Mouse (Mus musculus) neural tube, embryonic 15.5 days (tissue): ENCODE data around the gene Aldh1a2. TPM values are rescaled to one million over a fixed set of nuclear protein-coding genes. Genes with fewer than 3 reads are reported as not detected.

Source experiments
- ATAC-seq: fragments of 200-750 bp; cut with Nextera tagmentation; 2 replicates; pipeline ENCODE4 v1.8.0; 2017; ENCODE audit warnings: mild to moderate bottlenecking, moderate TSS enrichment, moderate library complexity; ENCODE audit not compliant: low FRiP score
- H3K27ac ChIP-seq: fragments of 300-500 bp; sonication (generic); replicated peaks from 2 replicates; pipeline ENCODE4 v1.5.1; 2015; ENCODE audit warnings: mild to moderate bottlenecking, inconsistent platforms
- H3K27me3 ChIP-seq: fragments of 300-500 bp; sonication (generic); replicated peaks from 2 replicates; pipeline ENCODE4 v1.6.1; 2015; ENCODE audit warnings: inconsistent platforms
- H3K36me3 ChIP-seq: fragments of 300-500 bp; sonication (generic); 2 replicates; pipeline ENCODE4 v1.6.1; 2015; ENCODE audit warnings: inconsistent platforms
- H3K4me1 ChIP-seq: fragments of 300-500 bp; sonication (generic); 2 replicates; pipeline ENCODE4 v1.6.1; 2015; ENCODE audit warnings: inconsistent platforms
- H3K4me2 ChIP-seq: fragments of 300-500 bp; sonication (generic); 2 replicates; pipeline ENCODE4 v1.6.1; 2015; ENCODE audit warnings: inconsistent platforms, mild to moderate bottlenecking, moderate library complexity
- H3K4me3 ChIP-seq: fragments of 300-500 bp; sonication (generic); replicated peaks from 2 replicates; pipeline ENCODE4 v1.5.1; 2015; ENCODE audit warnings: mild to moderate bottlenecking, inconsistent platforms
- H3K9ac ChIP-seq: fragments of 300-500 bp; sonication (generic); replicated peaks from 2 replicates; pipeline ENCODE4 v1.6.1; 2015; ENCODE audit warnings: mild to moderate bottlenecking, inconsistent platforms
- H3K9me3 ChIP-seq: fragments of 300-500 bp; sonication (generic); replicated peaks from 2 replicates; pipeline ENCODE4 v1.6.1; 2016; ENCODE audit warnings: inconsistent platforms
- WGBS: fragments of 180-500 bp; shearing (Covaris S2); methylation state at CpG from one replicate; pipeline ENCODE4 v1.1.7; 2015; ENCODE audit warnings: mixed read lengths; 5-methylcytosine and 5-hydroxymethylcytosine counted together
- polyA plus RNA-seq: library from polyadenylated mRNA; unstranded; fragments of >200 nt; fragmentation: Nextera tagmentation; extraction: Ambion mirVana; gene quantifications from 2 replicates; pipeline ENCODE4 v1.2.1, GENCODE M21; 2015

Aldh1a2 gene
- polyA plus RNA-seq, 1 experiment from 2014 or later, result 61.3 TPM

DNA sequence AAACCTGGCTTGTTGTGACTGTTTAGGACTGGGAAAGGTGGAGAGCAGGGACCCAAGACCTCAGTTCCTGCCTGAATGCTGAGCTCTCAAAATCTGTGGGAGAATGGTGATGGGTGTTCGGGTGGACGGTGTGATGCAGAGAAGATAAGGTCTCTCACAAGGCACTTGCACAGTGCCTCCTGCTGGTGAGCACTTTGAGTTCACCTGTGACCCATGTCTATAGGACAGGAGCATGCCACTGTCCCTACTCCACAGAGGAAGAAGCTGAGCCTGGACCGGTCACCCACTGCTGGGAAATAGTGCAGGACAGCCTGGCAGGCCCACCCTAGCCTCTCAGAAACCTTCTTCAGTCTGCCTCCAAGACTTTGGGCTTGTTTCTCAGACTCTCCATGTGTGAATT, 100.4 kb downstream of the Aldh1a2 start:
- no peak for ATAC-seq
- no peaks in the 10 kb centered on the region for H3K36me3 ChIP-seq
- H3K4me3 ChIP-seq, result no peak overlapping the region
- WGBS, result 90% methylated on average over 3 of the region's 3 CpGs
- no peaks in the 10 kb centered on the region for H3K27me3 ChIP-seq
- no peak overlapping the region for H3K9ac ChIP-seq
- H3K4me1 ChIP-seq, result no peaks in the 10 kb centered on the region
- H3K4me2 ChIP-seq, result no peak overlapping the region
- H3K9me3 ChIP-seq, result no peaks in the 10 kb centered on the region
- no peak overlapping the region for H3K27ac ChIP-seq

DNA sequence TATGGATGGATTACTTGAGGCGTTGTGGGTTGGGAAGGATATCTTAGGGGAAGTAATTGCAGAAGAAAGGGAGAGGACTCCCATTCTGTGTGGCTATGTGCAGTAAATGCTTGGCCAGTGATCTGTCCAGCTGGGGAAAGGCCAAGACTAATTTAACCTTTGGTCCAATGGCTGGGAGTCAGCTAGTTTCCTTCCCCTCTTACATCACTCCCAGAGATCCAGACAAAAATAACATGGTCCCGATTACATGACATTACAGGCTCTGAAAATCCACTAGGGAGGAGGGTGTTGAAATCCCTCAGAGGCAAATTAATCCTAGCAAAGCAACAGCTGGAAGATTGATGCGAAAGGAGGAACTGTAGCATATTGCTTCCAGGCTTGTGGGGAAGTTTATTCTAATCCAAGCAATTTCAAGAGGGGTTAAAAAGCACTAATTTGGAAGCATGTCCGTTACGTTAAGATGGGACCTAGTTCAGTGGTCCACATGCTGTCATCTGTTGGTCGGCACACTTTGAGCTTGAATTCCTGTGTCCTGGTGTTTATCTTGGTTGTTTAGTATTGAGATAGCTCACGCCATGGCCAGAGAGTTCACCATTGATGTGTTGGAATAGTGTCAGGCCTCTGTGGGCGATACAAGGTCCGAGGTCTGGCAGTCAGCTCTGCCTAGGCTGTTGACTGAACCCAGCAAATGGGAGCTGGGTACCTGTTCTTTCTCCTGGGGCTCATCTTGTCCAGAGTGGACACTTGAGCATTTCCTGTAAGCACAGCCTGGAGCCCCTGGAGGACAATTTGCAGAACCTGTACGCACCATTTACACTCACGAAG, 101.7 kb downstream of the Aldh1a2 start:
- H3K9ac ChIP-seq, result no peak overlapping the region
- no peak for ATAC-seq
- no peaks in the 10 kb centered on the region for H3K36me3 ChIP-seq
- 81% methylated on average over 11 of the region's 11 CpGs for WGBS
- no peaks in the 10 kb centered on the region for H3K9me3 ChIP-seq
- no peak overlapping the region for H3K4me3 ChIP-seq
- no peaks in the 10 kb centered on the region for H3K27me3 ChIP-seq
- H3K27ac ChIP-seq, result no peak overlapping the region
- H3K4me1 ChIP-seq, result no peaks in the 10 kb centered on the region
- H3K4me2 ChIP-seq, result no peak overlapping the region

- Histone ChIP-seq H3K4me2 (no peak overlapping the region), H3K36me3 (no peaks in the 10 kb centered on the region), H3K9me3 (no peaks in the 10 kb centered on the region), H3K9ac (no peak overlapping the region), H3K4me1 (no peaks in the 10 kb centered on the region), H3K27ac (no peak overlapping the region), H3K27me3 (no peaks in the 10 kb centered on the region), H3K4me3 (no peak overlapping the region)
- no peak for ATAC-seq
- 79% methylated on average over 3 of the region's 3 CpGs for WGBS
Measured at GRCm38 (mm10) chr9:71317921-71318241, 102.3 kb downstream of the Aldh1a2 start.

DNA sequence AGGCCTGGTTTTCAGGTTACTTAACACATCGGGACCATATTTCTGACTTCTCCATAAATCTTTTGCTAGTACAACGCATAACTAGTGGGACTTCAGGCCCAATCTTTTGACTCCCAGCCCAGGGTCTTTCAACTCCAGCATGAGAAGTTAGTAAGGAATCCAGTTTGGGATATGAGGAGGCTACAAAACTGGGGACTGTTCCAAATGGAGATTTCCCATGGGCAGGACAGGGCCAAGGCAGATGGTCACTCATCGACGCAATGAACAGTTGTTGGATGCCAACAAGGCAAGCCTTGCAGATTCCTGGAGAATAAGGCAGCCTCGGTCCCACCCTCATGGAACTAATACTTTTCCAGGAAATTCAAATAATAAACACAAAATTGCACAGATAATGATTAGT, 104.2 kb downstream of the Aldh1a2 start:
- Histone ChIP-seq H3K9me3 (no peaks in the 10 kb centered on the region), H3K4me2 (no peak overlapping the region), H3K9ac (no peak overlapping the region), H3K27me3 (no peaks in the 10 kb centered on the region), H3K4me3 (no peak overlapping the region), H3K27ac (no peak overlapping the region), H3K36me3 (no peaks in the 10 kb centered on the region), H3K4me1 (no peaks in the 10 kb centered on the region)
- no peak for ATAC-seq
- WGBS, result 94% methylated on average over 5 of the region's 5 CpGs

- Histone ChIP-seq H3K9me3 (no peaks in the 10 kb centered on the region), H3K27me3 (no peaks in the 10 kb centered on the region), H3K9ac (no peak overlapping the region), H3K4me2 (no peak overlapping the region), H3K4me1 (no peaks in the 10 kb centered on the region), H3K4me3 (no peak overlapping the region), H3K27ac (no peak overlapping the region), H3K36me3 (no peaks in the 10 kb centered on the region)
- ATAC-seq, result no peak
- WGBS, result 59% methylated on average over 11 of the region's 11 CpGs
Measured at GRCm38 (mm10) chr9:71320246-71321155, 104.9 kb downstream of the Aldh1a2 start.

- WGBS, result 80% methylated on average over 7 of the region's 7 CpGs
- no peaks in the 10 kb centered on the region for H3K27me3 ChIP-seq
- no peak overlapping the region for H3K4me3 ChIP-seq
- H3K36me3 ChIP-seq, result no peaks in the 10 kb centered on the region
- H3K4me2 ChIP-seq, result no peak overlapping the region
- H3K4me1 ChIP-seq, result no peaks in the 10 kb centered on the region
- no peak overlapping the region for H3K9ac ChIP-seq
- H3K9me3 ChIP-seq, result no peaks in the 10 kb centered on the region
- ATAC-seq, result no peak
- H3K27ac ChIP-seq, result no peak overlapping the region
Measured at GRCm38 (mm10) chr9:71321436-71321835, 105.8 kb downstream of the Aldh1a2 start.

DNA sequence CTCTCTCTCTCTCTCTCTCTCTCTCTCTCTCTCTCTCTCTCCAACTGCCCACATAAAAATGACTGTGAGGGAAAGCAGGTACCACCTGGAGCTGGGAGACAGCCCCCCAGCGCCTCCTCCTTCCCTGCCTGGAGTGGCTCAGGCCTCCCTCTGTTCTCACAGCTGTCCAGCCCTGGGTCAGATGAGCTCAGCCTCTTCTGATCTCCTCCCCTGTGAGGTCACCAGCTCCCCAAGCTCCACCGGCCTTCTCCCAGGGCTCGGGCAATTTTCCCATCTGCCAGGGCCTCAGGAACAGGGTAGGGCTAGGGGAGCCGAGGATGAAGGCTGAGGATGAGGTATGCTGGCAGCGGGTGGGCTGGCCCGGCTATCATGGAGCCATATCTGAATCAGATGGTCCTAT, 106.3 kb downstream of the Aldh1a2 start:
- ATAC-seq, result no peak
- 80% methylated on average over 6 of the region's 6 CpGs for WGBS
- H3K9me3 ChIP-seq, result no peaks in the 10 kb centered on the region
- no peak overlapping the region for H3K9ac ChIP-seq
- H3K4me3 ChIP-seq, result no peak overlapping the region
- no peaks in the 10 kb centered on the region for H3K27me3 ChIP-seq
- no peak overlapping the region for H3K27ac ChIP-seq
- H3K4me2 ChIP-seq, result no peak overlapping the region
- no peaks in the 10 kb centered on the region for H3K36me3 ChIP-seq
- no peaks in the 10 kb centered on the region for H3K4me1 ChIP-seq

DNA sequence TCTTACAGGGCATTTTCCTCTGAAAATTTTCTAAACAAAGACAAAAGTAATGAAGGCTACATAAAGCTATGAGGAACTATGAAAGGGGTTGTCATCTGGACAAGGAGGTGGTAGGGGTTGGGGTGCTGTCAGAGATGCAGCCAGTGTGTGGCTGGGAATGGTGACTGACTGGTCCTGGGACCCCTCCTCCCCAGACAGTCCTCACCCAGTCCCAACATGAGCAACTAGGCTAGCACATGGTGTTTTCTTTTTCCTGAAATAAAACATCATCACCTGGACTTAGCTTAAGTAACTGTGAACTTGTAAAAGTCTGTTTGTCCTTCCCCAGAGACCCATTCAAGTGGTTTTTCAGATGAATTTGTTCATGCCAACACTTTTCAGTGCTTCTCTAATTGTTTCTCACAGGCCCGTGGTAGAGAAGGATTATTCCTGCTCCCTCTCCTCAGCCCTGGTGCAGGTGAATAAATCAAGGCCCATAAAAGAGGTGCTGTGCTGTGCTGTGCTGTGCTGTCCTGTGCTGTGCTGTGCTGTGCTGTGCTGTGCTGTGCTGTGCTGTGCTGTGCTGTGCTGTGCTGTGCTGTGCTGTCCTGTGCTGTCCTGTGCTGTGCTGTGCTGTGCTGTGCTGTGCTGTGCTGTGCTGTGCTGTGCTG, 107.8 kb downstream of the Aldh1a2 start:
- Histone ChIP-seq H3K4me3 (no peak overlapping the region), H3K4me2 (no peak overlapping the region), H3K4me1 (no peaks in the 10 kb centered on the region), H3K9ac (no peak overlapping the region), H3K36me3 (no peaks in the 10 kb centered on the region), H3K9me3 (no peaks in the 10 kb centered on the region), H3K27ac (no peak overlapping the region), H3K27me3 (no peaks in the 10 kb centered on the region)
- WGBS, result 19% methylated on average over 1 of the region's 1 CpGs
- ATAC-seq, result no peak

- no peaks in the 10 kb centered on the region for H3K4me1 ChIP-seq
- H3K27ac ChIP-seq, result no peak overlapping the region
- no peak overlapping the region for H3K4me3 ChIP-seq
- no peak for ATAC-seq
- H3K27me3 ChIP-seq, result no peaks in the 10 kb centered on the region
- no peaks in the 10 kb centered on the region for H3K36me3 ChIP-seq
- H3K9me3 ChIP-seq, result no peaks in the 10 kb centered on the region
- WGBS, result 65% methylated on average over 5 of the region's 5 CpGs
- H3K4me2 ChIP-seq, result no peak overlapping the region
- no peak overlapping the region for H3K9ac ChIP-seq
Measured at GRCm38 (mm10) chr9:71324060-71324459, 108.5 kb downstream of the Aldh1a2 start.

DNA sequence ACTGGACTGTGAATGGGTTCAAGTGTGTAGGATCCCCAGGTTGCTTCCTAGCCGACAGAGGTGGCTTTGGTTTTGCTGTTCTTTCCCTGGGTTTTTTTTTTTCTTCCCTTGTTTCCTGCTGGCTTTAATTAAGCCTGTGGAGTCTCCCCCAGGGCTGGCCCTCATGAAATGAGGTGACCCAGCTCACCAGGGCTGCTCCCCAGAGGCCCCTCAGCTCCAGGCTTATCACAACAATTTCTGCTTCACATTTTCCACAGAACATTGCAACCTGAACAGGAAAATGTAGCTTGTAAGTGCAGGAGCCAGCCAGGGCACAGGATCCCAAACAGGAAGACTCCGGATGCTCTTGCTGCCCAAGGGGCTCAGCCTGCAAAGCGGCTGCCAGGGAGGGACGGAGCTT, 110.7 kb downstream of the Aldh1a2 start:
- no peak overlapping the region for H3K4me3 ChIP-seq
- H3K9ac ChIP-seq, result no peak overlapping the region
- no peak for ATAC-seq
- 73% methylated on average over 4 of the region's 4 CpGs for WGBS
- H3K27me3 ChIP-seq, result no peaks in the 10 kb centered on the region
- H3K9me3 ChIP-seq, result no peaks in the 10 kb centered on the region
- no peak overlapping the region for H3K27ac ChIP-seq
- H3K36me3 ChIP-seq, result no peaks in the 10 kb centered on the region
- no peak overlapping the region for H3K4me2 ChIP-seq
- H3K4me1 ChIP-seq, result no peaks in the 10 kb centered on the region

GRCm38 (mm10) chr9:71331661-71332060, 116.1 kb downstream of the Aldh1a2 start:
- no peak for ATAC-seq
- no peaks in the 10 kb centered on the region for H3K4me1 ChIP-seq
- 43% methylated on average over 3 of the region's 3 CpGs for WGBS
- no peak overlapping the region for H3K4me2 ChIP-seq
- no peaks in the 10 kb centered on the region for H3K27me3 ChIP-seq
- H3K4me3 ChIP-seq, result no peak overlapping the region
- H3K9ac ChIP-seq, result no peak overlapping the region
- H3K36me3 ChIP-seq, result no peaks in the 10 kb centered on the region
- H3K9me3 ChIP-seq, result no peaks in the 10 kb centered on the region
- no peak overlapping the region for H3K27ac ChIP-seq

DNA sequence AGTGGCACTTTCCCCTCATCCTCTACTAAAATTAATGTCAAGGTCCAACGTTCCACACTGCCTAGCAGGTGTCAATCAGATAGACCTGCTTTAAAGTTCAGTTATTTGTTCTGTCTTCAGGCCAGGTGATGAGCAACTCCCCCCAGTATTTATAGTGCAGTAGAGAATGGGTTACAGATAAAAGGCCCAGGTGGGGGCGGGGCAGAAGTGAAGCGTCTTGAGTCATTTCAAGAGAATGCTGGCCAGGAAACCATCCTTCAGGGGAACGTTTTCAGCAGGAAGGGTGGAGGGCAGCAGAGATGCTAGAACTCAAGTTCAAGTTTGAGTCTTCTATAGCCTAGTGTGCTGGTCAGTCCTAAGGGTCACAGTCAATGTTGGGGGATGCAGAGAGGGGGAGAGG, 121.1 kb downstream of the Aldh1a2 start:
- WGBS, result 65% methylated on average over 4 of the region's 4 CpGs
- Histone ChIP-seq H3K9me3 (no peaks in the 10 kb centered on the region), H3K4me3 (no peak overlapping the region), H3K27ac (no peak overlapping the region), H3K4me1 (no peaks in the 10 kb centered on the region), H3K36me3 (no peaks in the 10 kb centered on the region), H3K27me3 (no peaks in the 10 kb centered on the region), H3K4me2 (no peak overlapping the region), H3K9ac (no peak overlapping the region)
- ATAC-seq, result no peak
